Mouse (Mus musculus) embryo, embryonic 10.5 days (tissue): ENCODE data around the gene Yeats4.
A peak's percentile ranks its signal among the peaks of the same experiment; 100 is the strongest.

Source experiments
- DNase-seq: peaks from one replicate; pipeline ENCODE4 v3.0.0-alpha.2; 2015; ENCODE audit warnings: low spot score

Yeats4 gene

DNA sequence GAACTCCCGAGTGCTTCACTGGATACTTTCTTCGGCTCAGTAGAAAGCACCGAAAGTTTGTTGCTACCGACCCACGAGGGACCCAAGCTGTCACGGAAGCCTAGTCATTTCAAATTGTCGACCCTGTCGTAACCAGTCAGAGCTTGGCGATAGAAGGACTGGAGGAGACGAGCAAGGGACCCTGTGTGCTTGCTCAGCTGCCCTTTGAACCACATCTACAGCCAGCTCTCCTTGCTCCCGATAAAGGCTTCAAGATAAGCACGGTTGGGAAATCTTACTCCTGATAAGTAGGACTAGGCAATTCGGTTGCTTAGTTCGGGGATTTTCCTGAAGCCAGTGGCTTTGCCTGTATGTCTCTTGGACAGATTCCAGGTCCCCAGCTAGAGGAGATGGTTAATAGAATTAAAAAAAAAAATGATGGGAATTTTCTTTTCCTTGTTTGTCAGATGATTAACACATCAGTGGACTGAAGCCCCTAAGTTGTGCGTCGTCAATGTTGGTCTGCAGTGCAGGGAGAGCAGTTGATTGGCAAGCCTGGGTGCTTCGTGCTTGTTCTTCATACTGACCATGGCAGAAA, 21.2 kb downstream of the Yeats4 start:
- DNase-seq, result no peak

DNA sequence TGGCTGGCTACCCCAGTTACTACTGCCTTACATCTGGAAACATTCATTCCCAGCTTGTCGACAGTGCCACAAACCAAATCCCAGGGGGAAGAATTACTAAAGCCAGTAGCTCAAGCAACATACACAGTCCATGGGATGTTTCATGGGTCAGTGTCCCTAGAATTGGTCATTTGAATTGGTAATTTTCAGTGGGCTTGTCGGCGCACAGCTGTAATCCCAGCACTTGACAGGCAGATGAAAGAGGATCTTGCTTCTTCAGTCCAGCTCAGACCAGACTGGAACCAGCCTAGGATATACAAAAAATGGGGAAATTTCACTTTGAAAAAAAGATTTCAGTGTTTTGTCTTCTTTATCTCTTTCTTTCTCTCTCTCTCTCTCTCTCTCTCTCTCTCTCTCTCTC, 24.6 kb downstream of the Yeats4 start:
- DNase-seq, result peak; percentile 34

DNA sequence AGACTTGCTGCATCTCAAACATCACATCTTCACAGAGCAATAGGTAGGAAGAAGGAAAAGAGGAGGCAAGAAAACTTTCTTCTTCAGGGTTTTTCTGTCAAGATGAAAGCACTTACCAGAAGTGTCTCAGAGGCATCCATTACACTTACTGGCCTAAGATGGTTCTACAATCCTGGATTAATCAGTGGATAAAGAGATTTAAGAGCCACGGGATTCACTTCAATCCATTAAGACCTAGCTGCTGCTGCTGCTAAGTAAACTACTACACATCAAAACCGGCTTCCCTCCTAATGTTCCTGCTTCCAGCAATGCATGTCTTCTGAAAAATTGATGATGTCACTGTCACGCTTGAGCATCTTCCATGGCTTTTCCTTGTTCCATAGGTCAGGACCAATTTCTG, 27.6 kb downstream of the Yeats4 start:
- DNase-seq, result no peak

DNA sequence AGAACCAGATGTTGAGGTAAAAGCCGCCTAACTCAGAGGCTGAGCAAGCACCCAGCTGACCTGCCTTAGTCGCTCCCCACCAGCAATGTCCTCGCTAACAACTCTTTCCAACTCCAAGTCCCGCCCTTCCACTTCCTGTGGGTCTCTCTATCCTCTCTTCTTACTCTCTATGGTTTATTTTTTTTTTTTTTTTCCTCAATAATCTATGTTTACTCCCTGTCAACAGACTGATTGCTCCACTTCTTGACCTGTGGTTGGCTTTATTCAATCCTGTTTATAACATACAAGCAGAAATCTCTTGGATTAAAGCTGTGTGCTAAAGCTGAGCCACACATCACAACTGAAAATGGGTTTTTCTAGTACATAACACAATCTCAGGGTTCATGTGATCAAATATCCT, 28.6 kb downstream of the Yeats4 start:
- no peak for DNase-seq

DNA sequence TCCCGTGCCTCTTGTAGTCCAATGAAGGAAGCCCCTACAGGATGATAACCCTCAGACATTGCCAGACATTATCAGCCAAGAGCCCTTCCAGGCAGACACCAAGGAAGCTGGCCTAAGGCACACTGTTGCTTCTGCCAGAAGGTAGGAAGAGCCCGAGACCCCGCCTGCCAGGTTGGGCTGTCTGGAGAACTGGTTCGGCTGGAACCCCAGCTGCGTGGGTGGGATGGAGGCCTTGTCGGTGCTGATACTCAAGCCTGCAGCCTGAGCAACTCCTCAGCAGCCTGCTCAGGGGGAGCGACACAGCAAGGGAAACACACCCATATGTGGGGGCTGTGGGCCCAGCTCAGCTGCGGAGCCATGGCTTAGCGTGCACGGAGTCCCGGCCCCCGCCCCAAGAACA, 29.3 kb downstream of the Yeats4 start:
- no peak for DNase-seq

DNA sequence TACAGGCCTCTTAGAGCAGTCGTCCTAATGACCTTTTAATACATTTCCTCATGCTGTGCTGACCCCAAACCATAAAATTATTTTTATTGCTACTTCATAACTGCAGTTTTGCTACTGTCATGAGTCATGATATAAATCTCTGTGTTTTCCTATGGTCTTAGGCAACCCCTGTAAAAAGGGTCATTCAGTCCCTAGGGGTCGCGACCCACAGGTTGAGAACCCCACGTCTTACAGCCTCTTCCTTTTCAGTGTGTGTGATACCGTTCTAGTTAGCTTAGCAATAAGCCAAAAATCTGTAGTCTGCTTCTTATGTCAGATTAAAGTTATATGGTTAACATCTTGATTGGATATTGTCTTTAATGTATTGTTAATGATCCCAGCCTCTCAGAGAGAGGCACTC, 30.9 kb downstream of the Yeats4 start:
- no peak for DNase-seq

DNA sequence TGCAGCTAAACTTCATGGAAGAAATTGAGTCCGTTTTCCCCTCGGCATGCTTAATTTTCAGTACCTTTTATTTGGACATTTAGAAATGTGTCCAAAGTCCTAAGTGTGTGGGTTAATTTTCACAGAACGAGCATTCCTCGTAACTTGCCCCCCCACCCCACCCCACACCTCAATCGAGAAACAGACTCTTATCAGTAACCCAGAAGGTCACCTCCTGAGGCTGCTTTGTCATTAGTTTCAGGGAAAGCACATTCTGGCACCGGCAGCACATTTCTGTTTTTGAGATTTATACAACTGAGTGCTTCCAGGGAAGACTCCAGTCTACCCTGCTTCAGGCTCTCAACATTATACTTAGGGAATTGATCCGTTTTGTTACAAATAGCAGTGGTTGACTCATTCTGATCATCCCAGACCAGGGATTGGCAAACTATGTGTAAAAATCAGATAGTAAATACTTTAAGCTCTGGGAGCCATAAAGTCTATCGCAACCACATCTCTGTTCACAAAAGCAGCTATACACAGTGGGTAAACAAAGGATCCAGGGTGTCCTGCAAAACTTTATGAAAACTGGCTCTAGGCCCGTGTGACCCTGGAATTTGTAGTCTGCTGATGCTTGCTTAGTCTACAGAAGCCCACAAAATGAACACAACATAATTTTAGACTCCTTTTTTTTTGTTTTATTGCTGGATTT, 38.8 kb downstream of the Yeats4 start:
- DNase-seq, result no peak

DNA sequence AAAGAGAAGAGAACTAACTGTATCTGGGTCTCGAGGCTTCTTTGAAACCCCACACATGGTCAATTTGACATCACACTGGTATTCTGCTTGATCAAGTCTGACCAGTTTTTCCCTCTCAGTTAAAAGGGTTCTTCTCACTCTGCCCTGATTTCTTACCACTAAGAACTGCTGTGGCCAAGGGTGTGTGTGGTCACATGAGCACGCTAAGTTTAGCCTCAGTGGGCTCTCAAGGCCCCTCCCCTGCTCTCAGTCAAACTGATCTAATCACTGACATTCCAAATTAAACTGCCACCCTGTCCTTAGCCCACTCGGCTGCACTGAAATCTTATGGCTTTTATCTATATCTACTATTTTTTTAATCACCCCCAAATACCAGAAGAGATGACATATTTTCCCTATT, 43.2 kb downstream of the Yeats4 start:
- no peak for DNase-seq

DNA sequence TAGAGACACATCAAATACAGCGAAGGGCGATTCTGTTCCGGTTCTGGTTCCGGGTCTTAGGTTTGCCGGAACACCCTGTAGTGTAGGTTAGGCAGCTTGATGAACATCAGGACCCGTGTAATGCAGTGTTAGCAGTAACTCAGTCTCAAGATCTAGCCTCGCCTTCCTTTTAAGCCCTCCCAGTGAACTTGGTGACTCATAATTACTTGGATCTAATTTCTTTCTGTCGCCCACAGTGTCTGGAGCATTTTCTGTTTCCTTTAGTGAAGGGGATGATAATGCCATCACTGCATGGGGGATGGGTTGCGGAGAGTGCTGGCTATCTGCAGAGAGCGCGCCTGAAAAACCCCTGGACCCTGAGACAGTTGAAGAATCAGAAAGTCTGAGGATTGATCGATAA, 49.7 kb downstream of the Yeats4 start:
- DNase-seq, result no peak

DNA sequence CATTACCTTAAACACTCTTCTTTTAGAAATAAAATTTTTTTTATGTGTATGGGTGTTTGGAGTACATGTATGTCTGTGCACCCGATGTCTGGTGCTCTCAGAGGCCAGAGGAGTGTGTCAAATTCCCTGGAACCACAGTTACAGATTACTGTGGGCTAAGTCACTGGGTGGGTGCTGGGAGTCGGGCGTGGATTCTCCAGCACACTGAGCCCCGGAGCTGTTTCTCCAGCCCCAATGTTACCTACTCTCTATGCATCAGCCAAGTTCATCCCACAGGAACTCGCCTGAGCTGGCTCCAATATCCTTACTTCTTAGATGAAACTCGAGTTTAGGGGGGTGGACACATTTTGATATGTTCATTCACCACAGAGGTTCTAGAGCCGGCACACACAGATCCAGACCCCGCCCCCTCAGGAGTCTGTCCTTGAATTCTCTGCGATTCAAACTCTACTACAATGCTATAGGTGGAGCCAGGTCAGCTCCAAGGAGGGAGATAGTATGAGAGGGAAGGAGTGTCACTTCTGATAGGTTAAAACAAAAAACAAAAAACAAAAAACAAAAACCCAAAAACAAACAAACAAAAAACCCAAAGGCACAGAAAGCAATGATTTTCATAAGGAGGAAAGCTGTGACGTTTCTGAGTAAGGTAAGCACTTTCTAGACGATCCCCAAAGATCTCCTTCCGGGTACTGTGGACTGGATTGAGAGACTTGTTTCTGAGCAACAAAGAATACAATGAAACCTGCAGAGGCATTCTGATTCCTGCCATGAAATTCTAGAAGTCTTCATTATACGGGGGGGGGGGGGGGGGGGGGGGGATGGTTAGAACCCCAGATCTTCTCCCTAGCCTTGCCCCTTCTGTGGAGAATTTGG, 50.5 kb downstream of the Yeats4 start:
- peak; percentile 39 for DNase-seq

DNA sequence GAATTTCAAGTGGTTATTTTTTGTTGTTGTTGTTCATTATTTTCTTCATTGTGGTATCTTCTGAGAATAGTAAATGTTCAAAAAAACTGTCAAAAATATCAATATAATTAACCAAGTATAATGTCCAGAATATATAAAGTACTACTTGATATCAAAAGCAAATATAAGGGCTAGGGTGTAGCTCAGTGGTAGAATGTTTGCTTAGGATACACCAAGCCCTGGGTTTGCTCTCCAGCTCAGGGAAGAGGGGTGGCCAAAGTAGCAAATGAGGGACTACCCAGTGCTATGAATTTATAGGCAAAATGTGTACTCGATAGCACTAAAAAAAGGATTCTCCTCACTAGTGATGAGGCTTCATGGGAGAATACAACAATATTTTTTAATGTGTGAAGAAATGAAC, 51.2 kb downstream of the Yeats4 start:
- DNase-seq, result no peak

DNA sequence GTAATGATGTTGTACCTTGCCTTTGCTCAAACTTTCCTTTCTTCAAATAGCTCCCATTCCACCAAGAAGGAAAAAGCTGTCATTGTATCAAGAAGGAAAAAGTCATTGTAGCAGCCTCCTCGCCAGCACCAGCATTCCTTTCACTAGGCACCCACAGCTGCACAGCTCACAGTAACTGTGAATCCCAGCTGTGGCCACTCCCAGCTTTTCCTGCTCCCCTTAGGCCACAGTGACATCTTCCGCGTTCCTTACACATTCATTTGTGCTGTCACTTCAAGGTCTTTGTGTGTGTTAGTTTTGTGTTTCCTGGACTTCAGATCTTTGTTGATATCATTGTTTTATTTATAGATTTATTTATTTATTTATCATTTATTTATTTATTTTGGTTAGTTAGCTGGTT, 52.2 kb downstream of the Yeats4 start:
- peak; percentile 24 for DNase-seq

DNA sequence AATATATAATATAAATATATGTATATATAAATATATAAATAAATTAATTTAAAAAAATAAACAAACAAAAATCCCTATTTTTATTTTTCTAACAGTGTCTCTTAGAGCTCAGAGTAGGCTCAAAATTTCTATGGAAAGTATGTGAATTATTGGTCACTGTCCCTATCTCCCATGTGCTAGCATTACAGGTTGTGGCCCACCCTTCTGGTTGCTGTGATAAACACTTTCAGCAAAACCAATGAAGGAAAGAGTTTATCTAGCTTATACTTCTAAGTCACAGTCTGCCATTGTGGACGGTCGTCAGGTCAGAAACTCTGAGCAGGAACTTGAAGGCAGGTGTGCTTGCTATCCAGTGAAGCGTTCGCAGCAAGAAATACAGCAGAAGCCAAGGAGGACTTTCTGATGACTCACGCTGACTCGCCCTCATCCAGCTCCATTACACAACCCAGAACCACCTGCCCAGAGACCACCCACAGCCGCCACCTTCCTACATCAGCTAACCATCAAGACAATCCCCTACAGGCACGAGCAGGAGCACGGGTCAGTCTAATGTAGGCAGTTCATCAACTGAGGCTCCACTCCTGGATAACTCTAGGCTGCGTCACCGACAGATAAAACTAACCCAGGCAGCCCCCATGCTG, 57.4 kb downstream of the Yeats4 start:
- DNase-seq, result no peak
